Mouse (Mus musculus) granulocyte monocyte progenitor cell, adult 5-6 weeks (primary cell): Measurements from ENCODE around the gene Cyp3a41b. TPM values are rescaled to one million over a fixed set of nuclear protein-coding genes. Genes with fewer than 3 reads are reported as not detected.
"Not testable (repeated sequence)": the region's sequence is repeated elsewhere in the genome, so short reads cannot be mapped to it uniquely, and the experiment has no call there.

ENCODE experiments used
- ATAC-seq: replicated peaks from 2 replicates; pipeline ENCODE4 v1.8.0; 2016; ENCODE audit warnings: mild to moderate bottlenecking, moderate TSS enrichment, inconsistent platforms; ENCODE audit not compliant: poor library complexity, severe bottlenecking
- total RNA-seq, 2 experiments: library from RNA; stranded (forward) in 1 of 2; stranded (reverse) in 1 of 2; fragments of 200-712, 200-1000 nt in 1 of 2; fragments of >200 nt in 1 of 2; fragmentation: Nextera tagmentation in 1 of 2; gene quantifications; 2 replicates each; pipeline ENCODE4 v1.2.3; 2014 to 2017

Cyp3a41b gene
- total RNA-seq (2014; fragmentation: Nextera tagmentation): not detected in 2 replicates
- total RNA-seq (2017): not detected in 2 replicates

GRCm38 (mm10) chr5:145584630-145585029, at the start of gene Cyp3a41b:
Cyp3a41b (minus strand) TSS chr5:145584730.
- ATAC-seq: not testable (repeated sequence)

GRCm38 (mm10) chr5:145632286-145632685, 47.8 kb upstream of the Cyp3a41b start:
- ATAC-seq: not testable (repeated sequence)

DNA sequence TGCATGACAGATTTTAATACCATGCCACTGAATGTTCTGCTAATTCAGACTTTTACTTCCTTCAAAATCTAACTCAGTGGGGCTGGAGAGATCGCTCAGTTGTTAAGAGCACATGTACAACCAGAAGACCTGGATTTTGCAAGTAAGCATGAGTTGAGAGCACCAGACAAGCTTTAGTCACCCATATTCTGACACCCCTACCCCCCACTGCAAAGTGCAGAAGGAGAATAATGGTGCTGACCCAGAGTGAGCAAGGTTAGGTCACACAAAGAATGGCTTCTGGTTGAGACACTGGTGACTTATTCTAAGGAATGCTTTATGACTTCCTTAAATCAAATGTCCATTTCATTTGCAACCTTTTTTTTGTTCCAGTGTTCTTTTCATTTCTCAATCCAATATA, 20.4 kb upstream of the Cyp3a41b start:
- ATAC-seq: not testable (repeated sequence)

- ATAC-seq: not testable (repeated sequence)
Observed at GRCm38 (mm10) chr5:145597851-145598250, 13.3 kb upstream of the Cyp3a41b start.

- not testable (repeated sequence) for ATAC-seq
Observed at GRCm38 (mm10) chr5:145577321-145577720, 7.2 kb downstream of the Cyp3a41b start.

DNA sequence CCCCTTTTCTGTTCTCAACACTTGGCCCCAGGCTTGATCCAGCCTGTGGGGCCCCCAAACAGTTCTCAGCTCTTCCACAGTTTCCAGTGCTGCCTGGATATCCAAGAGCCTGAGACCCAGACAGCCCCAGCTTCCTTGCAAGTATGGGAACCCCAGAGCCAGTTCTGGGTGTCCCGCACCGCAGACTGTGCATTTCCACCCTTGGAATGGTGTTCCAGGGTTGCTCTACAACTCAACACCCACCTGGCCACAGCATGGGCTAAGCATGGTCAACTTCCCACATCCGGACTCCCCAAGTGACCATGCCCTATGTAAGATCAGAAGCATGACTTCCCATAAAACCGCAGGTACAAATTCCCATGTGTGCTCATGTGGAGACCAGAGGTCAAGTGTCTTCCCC, 8.9 kb downstream of the Cyp3a41b start:
- ATAC-seq: not testable (repeated sequence)

GRCm38 (mm10) chr5:145571922-145572321, 12.6 kb downstream of the Cyp3a41b start:
- not testable (repeated sequence) for ATAC-seq

Other genes with a start within 250 kb of the Cyp3a41b start
- gene Cyp3a57, start 239.5 kb downstream of the Cyp3a41b start, total RNA-seq (2014; fragmentation: Nextera tagmentation): not detected in 2 replicates
- gene Cyp3a57, start 239.5 kb downstream of the Cyp3a41b start, total RNA-seq (2017): not detected in 2 replicates
- gene Cyp3a16, start 115.0 kb downstream of the Cyp3a41b start, total RNA-seq (2014; fragmentation: Nextera tagmentation): not detected in 2 replicates
- gene Cyp3a16, start 115.0 kb downstream of the Cyp3a41b start, total RNA-seq (2017): not detected in 2 replicates
- not detected in 2 replicates for gene Cyp3a41a, start 135.4 kb upstream of the Cyp3a41b start, total RNA-seq (2014; fragmentation: Nextera tagmentation)
- gene Cyp3a41a, start 135.4 kb upstream of the Cyp3a41b start, total RNA-seq (2017): not detected in 2 replicates
- not detected in 2 replicates for gene Cyp3a44, start 221.1 kb upstream of the Cyp3a41b start, total RNA-seq (2014; fragmentation: Nextera tagmentation)
- not detected in 2 replicates for gene Cyp3a44, start 221.1 kb upstream of the Cyp3a41b start, total RNA-seq (2017)